Mouse (Mus musculus): ENCODE results near the gene Spty2d1.

GRCm38 (mm10) chr7:46969898-46970297 is 38.3 kb downstream of the Spty2d1 start:
- TF ChIP-seq POLR2A (IDR thresholded peaks at IDR 0.05; ENCODE audit: control insufficient read depth in 1 of 2, insufficient read depth in 1 of 2, low read depth in 1 of 2, low read length in 2 of 2, poor library complexity in 1 of 2) (no peak), MEF2A (IDR thresholded peaks at IDR 0.05; ENCODE audit: extremely low read depth, insufficient replicate concordance, low read depth, low read length, poor library complexity, severe bottlenecking) (no peak), CTCF (IDR thresholded peaks at IDR 0.05 in 2 of 3, conservative IDR thresholded peaks at IDR 0.05 in 1 of 3; ENCODE audit: control insufficient read depth in 1 of 3, insufficient read depth in 1 of 3, low read depth in 2 of 3, low read length in 3 of 3, poor library complexity in 1 of 3, severe bottlenecking in 1 of 3) (no peak), USF1 (IDR thresholded peaks at IDR 0.05; ENCODE audit: low read depth, low read length) (no peak), MAX (IDR thresholded peaks at IDR 0.05; ENCODE audit: low read length) (no peak), MAFK (IDR thresholded peaks at IDR 0.05; ENCODE audit: borderline replicate concordance, low read depth, low read length) (no peak), POLR2AphosphoS5 (IDR thresholded peaks at IDR 0.05; ENCODE audit: borderline replicate concordance, low read depth, low read length) (no peak), ZNF384 (IDR thresholded peaks at IDR 0.05; ENCODE audit: low read depth, low read length) (no peak), SIN3A (IDR thresholded peaks at IDR 0.05; ENCODE audit: low read length) (no peak), RCOR1 (IDR thresholded peaks at IDR 0.05; ENCODE audit: low read depth, low read length) (no peak), TCF12 (IDR thresholded peaks at IDR 0.05; ENCODE audit: low read depth, low read length) (no peak), ZC3H11A (IDR thresholded peaks at IDR 0.05; ENCODE audit: low read depth, low read length) (no peak), SMC3 (IDR thresholded peaks at IDR 0.05; ENCODE audit: low read depth, low read length) (no peak), USF2 (IDR thresholded peaks at IDR 0.05; ENCODE audit: borderline replicate concordance in 1 of 2, insufficient read depth in 1 of 2, low read depth in 1 of 2, low read length in 2 of 2) (no peak)
